Mouse (Mus musculus) limb, embryonic 11.5 days (tissue): ENCODE measurements at regions not wholly inside any gene's neighbourhood (a gene's known extent, or its start where the extent isn't known, plus 50 kb on each side); places are given as distances from the start of the nearest gene placed in this dataset.
A peak's percentile ranks its signal among the peaks of the same experiment; 100 is the strongest.

Source experiments
- ATAC-seq: fragments of 200-750 bp; cut with Nextera tagmentation; 2 replicates; pipeline ENCODE4 v1.8.0; 2017; ENCODE audit warnings: low read depth; ENCODE audit not compliant: insufficient number of reproducible peaks, low FRiP score, low TSS enrichment
- DNase-seq: peaks from one replicate; pipeline ENCODE4 v3.0.0-alpha.2; 2015; ENCODE audit warnings: low spot score
- H3K27ac ChIP-seq: fragments of 300-500 bp; sonication (generic); replicated peaks from 2 replicates; pipeline ENCODE4 v1.5.1; 2014; ENCODE audit warnings: low read depth, mild to moderate bottlenecking, low read length
- H3K27me3 ChIP-seq: fragments of 300-500 bp; sonication (generic); 2 replicates; pipeline ENCODE4 v1.6.1; 2014; ENCODE audit warnings: mild to moderate bottlenecking, low read length, mixed read lengths; ENCODE audit not compliant: control insufficient read depth, insufficient read depth
- H3K36me3 ChIP-seq: fragments of 300-500 bp; sonication (generic); 2 replicates; pipeline ENCODE4 v1.6.1; 2014; ENCODE audit warnings: mild to moderate bottlenecking, low read length, moderate library complexity, mixed read lengths; ENCODE audit not compliant: control insufficient read depth, insufficient read depth
- H3K4me1 ChIP-seq: fragments of 300-500 bp; sonication (generic); 2 replicates; pipeline ENCODE4 v1.6.1; 2014; ENCODE audit warnings: low read length, mixed read lengths; ENCODE audit not compliant: control insufficient read depth, insufficient read depth
- H3K4me2 ChIP-seq: fragments of 300-500 bp; sonication (generic); 2 replicates; pipeline ENCODE4 v1.6.1; 2014; ENCODE audit warnings: low read depth, mild to moderate bottlenecking, moderate library complexity; ENCODE audit not compliant: severe bottlenecking
- H3K4me3 ChIP-seq: fragments of 300-500 bp; sonication (generic); 2 replicates; pipeline ENCODE4 v1.5.1; 2014; ENCODE audit warnings: low read depth, low read length
- H3K9ac ChIP-seq: fragments of 300-500 bp; sonication (generic); 2 replicates; pipeline ENCODE4 v1.6.1; 2014; ENCODE audit warnings: mild to moderate bottlenecking, low read length
- H3K9me3 ChIP-seq: fragments of 300-500 bp; sonication (generic); 2 replicates; pipeline ENCODE4 v1.6.1; 2016; ENCODE audit warnings: low read length; ENCODE audit not compliant: control insufficient read depth
- WGBS: fragments of 180-500 bp; shearing (Covaris S2); extraction: QIAGEN DNeasy Blood & Tissue Kit; methylation state at CpG from one replicate; pipeline ENCODE4 v1.1.7; 2014; 5-methylcytosine and 5-hydroxymethylcytosine counted together

- DNase-seq (no peak), ATAC-seq (no peak)
- 22% methylated on average over 8 of the region's 8 CpGs for WGBS
- no peaks in the 10 kb centered on the region for H3K9me3 ChIP-seq
- H3K27me3 ChIP-seq, result no peaks in the 10 kb centered on the region
- H3K4me3 ChIP-seq, result no peak overlapping the region
- peaks cover 10% of the 10 kb centered on the region for H3K4me1 ChIP-seq
- no peaks in the 10 kb centered on the region for H3K36me3 ChIP-seq
- H3K4me2 ChIP-seq, result no peak overlapping the region
- H3K9ac ChIP-seq, result no peak overlapping the region
- H3K27ac ChIP-seq, result 0 out of 2 replicates have a peak overlapping the region, but pooled peaks have one; percentile 2
These were observed 593.7 kb downstream of the Ttll7 start for GRCm38 (mm10) chr3:147445884-147446283.

GRCm38 (mm10) chr3:147452176-147452575 is 600.0 kb downstream of the Ttll7 start:
- H3K36me3 ChIP-seq, result no peaks in the 10 kb centered on the region
- 55% methylated on average over 4 of the region's 4 CpGs for WGBS

GRCm38 (mm10) chr3:147455383-147455782 is 603.2 kb downstream of the Ttll7 start:
- H3K4me1 ChIP-seq, result peaks cover 8% of the 10 kb centered on the region
- no peak overlapping the region for H3K4me3 ChIP-seq
- no peak for ATAC-seq
- H3K36me3 ChIP-seq, result no peaks in the 10 kb centered on the region
- H3K4me2 ChIP-seq, result no peak overlapping the region
- DNase-seq, result no peak
- H3K27me3 ChIP-seq, result no peaks in the 10 kb centered on the region
- no peak overlapping the region for H3K27ac ChIP-seq
- H3K9me3 ChIP-seq, result no peaks in the 10 kb centered on the region
- H3K9ac ChIP-seq, result no peak overlapping the region
- 90% methylated on average over 3 of the region's 3 CpGs for WGBS

More at GRCm38 (mm10) chr3:147452176-147452575, 600.0 kb downstream of the Ttll7 start:
- no peak overlapping the region for H3K27ac ChIP-seq
- no peak for DNase-seq
- no peak overlapping the region for H3K4me3 ChIP-seq
- no peaks in the 10 kb centered on the region for H3K9me3 ChIP-seq
- H3K9ac ChIP-seq, result no peak overlapping the region
- no peak overlapping the region for H3K4me2 ChIP-seq
- ATAC-seq, result no peak
- H3K27me3 ChIP-seq, result no peaks in the 10 kb centered on the region
- H3K4me1 ChIP-seq, result no peaks in the 10 kb centered on the region; the same call in 1 of the 2 replicates

- H3K4me3 ChIP-seq, result no peak overlapping the region
- H3K9ac ChIP-seq, result no peak overlapping the region
- WGBS, result 84% methylated on average over 4 of the region's 4 CpGs
- ATAC-seq, result no peak
- no peaks in the 10 kb centered on the region for H3K27me3 ChIP-seq
- no peak overlapping the region for H3K4me2 ChIP-seq
- peaks cover 8% of the 10 kb centered on the region for H3K4me1 ChIP-seq
- no peak for DNase-seq
- no peak overlapping the region for H3K27ac ChIP-seq
- no peaks in the 10 kb centered on the region for H3K9me3 ChIP-seq
- H3K36me3 ChIP-seq, result no peaks in the 10 kb centered on the region
These were observed 604.1 kb downstream of the Ttll7 start for GRCm38 (mm10) chr3:147456294-147456693.

GRCm38 (mm10) chr3:147458115-147458514 is 605.9 kb downstream of the Ttll7 start:
- Histone ChIP-seq H3K4me3 (no peak overlapping the region), H3K4me1 (peaks cover 8% of the 10 kb centered on the region), H3K9me3 (no peaks in the 10 kb centered on the region), H3K27ac (no peak overlapping the region), H3K4me2 (no peak overlapping the region), H3K36me3 (no peaks in the 10 kb centered on the region), H3K9ac (no peak overlapping the region), H3K27me3 (no peaks in the 10 kb centered on the region)
- ATAC-seq, result no peak
- WGBS, result 11% methylated on average over 4 of the region's 4 CpGs
- peak; percentile 43 for DNase-seq

GRCm38 (mm10) chr3:147479890-147480289 is 627.7 kb downstream of the Ttll7 start:
- WGBS, result 92% methylated on average over 1 of the region's 1 CpGs
- ATAC-seq, result no peak

More at GRCm38 (mm10) chr3:147479890-147480289, 627.7 kb downstream of the Ttll7 start:
- no peak overlapping the region for H3K9ac ChIP-seq
- no peaks in the 10 kb centered on the region for H3K36me3 ChIP-seq
- DNase-seq, result no peak
- H3K27ac ChIP-seq, result no peak overlapping the region
- no peak overlapping the region for H3K4me3 ChIP-seq
- H3K4me2 ChIP-seq, result no peak overlapping the region
- H3K27me3 ChIP-seq, result no peaks in the 10 kb centered on the region
- no peaks in the 10 kb centered on the region for H3K4me1 ChIP-seq
- no peaks in the 10 kb centered on the region for H3K9me3 ChIP-seq
